Mouse (Mus musculus) bone marrow, adult 2 months (tissue): ENCODE measurements around the gene Fbp2. TPM values are rescaled to one million over a fixed set of nuclear protein-coding genes. Genes with fewer than 3 reads are reported as not detected.

ENCODE experiments used
- H3K27ac ChIP-seq: fragments of 200-500 bp; 2 replicates; pipeline ENCODE4 v1.5.1; 2012; ENCODE audit warnings: low read depth, mild to moderate bottlenecking, control low read depth, inconsistent platforms, low read length; ENCODE audit not compliant: control insufficient read depth, poor library complexity, insufficient read depth
- H3K4me1 ChIP-seq: fragments of 200-500 bp; 2 replicates; pipeline ENCODE4 v1.6.1; 2011; ENCODE audit warnings: low read length; ENCODE audit not compliant: control insufficient read depth, insufficient read depth
- H3K4me3 ChIP-seq: fragments of 200-500 bp; replicated peaks from 2 replicates; pipeline ENCODE3; 2011; ENCODE audit warnings: mild to moderate bottlenecking, low read depth, low read length, control low read depth; ENCODE audit not compliant: control insufficient read depth
- CTCF ChIP-seq: fragments of 200-500 bp; IDR thresholded peaks from 2 replicates; pipeline ENCODE4 v1.5.1; 2011; ENCODE audit warnings: low read length, control low read depth; ENCODE audit not compliant: control insufficient read depth, insufficient read depth
- POLR2A ChIP-seq: fragments of 200-500 bp; IDR thresholded peaks from 2 replicates; pipeline ENCODE4 v1.6.1; 2011; ENCODE audit warnings: low read depth, mild to moderate bottlenecking, control low read depth, low read length, borderline replicate concordance; ENCODE audit not compliant: control insufficient read depth
- WGBS: fragments of 180-500 bp; shearing (Covaris S2); methylation state at CpG from one replicate; pipeline ENCODE4 v1.1.7; 2018; 5-methylcytosine and 5-hydroxymethylcytosine counted together
- polyA plus RNA-seq: library from polyadenylated mRNA; stranded (reverse); fragments of >200 nt; gene quantifications from 2 replicates; pipeline ENCODE4 v1.2.4, GENCODE M21; 2011; ENCODE audit warnings: low replicate concordance; ENCODE audit not compliant: missing spikeins, insufficient read depth, insufficient read length

Gene Fbp2
- polyA plus RNA-seq = not detected in 2 replicates

GRCm38 (mm10) chr13:62857941-62858915 lies at the start of gene Fbp2:
Fbp2 (minus strand) TSS chr13:62858422.
- no peak within 1 kb of the TSS for H3K4me3 ChIP-seq
- H3K4me1 ChIP-seq = no peaks in the 10 kb centered on the region; the same call in none of the 2 replicates
- no peak within 1 kb of the TSS for H3K27ac ChIP-seq
- TF ChIP-seq POLR2A (no peak), CTCF (no peak)
- 74% methylated on average over 21 of the region's 21 CpGs for WGBS

- 88% methylated on average over 14 of the region's 14 CpGs for WGBS
- Histone ChIP-seq H3K4me3 (no peak overlapping the region), H3K27ac (no peak overlapping the region), H3K4me1 (no peaks in the 10 kb centered on the region; the same call in 1 of the 2 replicates)
- TF ChIP-seq POLR2A (no peak), CTCF (no peak)
Observed at GRCm38 (mm10) chr13:62907527-62908162, 49.4 kb upstream of the Fbp2 start.

GRCm38 (mm10) chr13:62901139-62901538 lies 42.9 kb upstream of the Fbp2 start:
- no peak overlapping the region for H3K27ac ChIP-seq

GRCm38 (mm10) chr13:62897927-62898646 lies 39.9 kb upstream of the Fbp2 start:
- WGBS = 79% methylated on average over 4 of the region's 4 CpGs
- Histone ChIP-seq H3K4me1 (no peaks in the 10 kb centered on the region), H3K27ac (no peak overlapping the region), H3K4me3 (no peak overlapping the region)
- no peak for TF ChIP-seq CTCF
- TF ChIP-seq POLR2A = no peak

More at GRCm38 (mm10) chr13:62901139-62901538, 42.9 kb upstream of the Fbp2 start:
- no peak overlapping the region for H3K4me3 ChIP-seq
- H3K4me1 ChIP-seq = no peaks in the 10 kb centered on the region
- TF ChIP-seq CTCF (no peak), POLR2A (no peak)

GRCm38 (mm10) chr13:62893044-62893842 lies 35.0 kb upstream of the Fbp2 start:
- Histone ChIP-seq H3K4me1 (no peaks in the 10 kb centered on the region), H3K27ac (no peak overlapping the region), H3K4me3 (no peak overlapping the region)
- 54% methylated on average over 9 of the region's 9 CpGs for WGBS
- TF ChIP-seq CTCF (no peak), POLR2A (no peak)

- no peak for TF ChIP-seq CTCF
- TF ChIP-seq POLR2A = no peak
- Histone ChIP-seq H3K27ac (no peak overlapping the region), H3K4me1 (no peaks in the 10 kb centered on the region), H3K4me3 (no peak overlapping the region)
- WGBS = 57% methylated on average over 2 of the region's 2 CpGs
Observed at GRCm38 (mm10) chr13:62889311-62889710, 31.1 kb upstream of the Fbp2 start.

- WGBS = 5% methylated on average over 29 of the region's 29 CpGs
- H3K4me3 ChIP-seq = peak within 1 kb of the TSS; percentile 11
Observed at GRCm38 (mm10) chr13:62887712-62888441, 29.7 kb upstream of the Fbp2 start, which contains the start of gene Fbp1. Fbp1 (minus strand) TSS chr13:62888282.

More at GRCm38 (mm10) chr13:62887712-62888441, 29.7 kb upstream of the Fbp2 start, which contains the start of gene Fbp1:
- Histone ChIP-seq H3K4me1 (no peaks in the 10 kb centered on the region; the same call in 1 of the 2 replicates), H3K27ac (no peak within 1 kb of the TSS)
- TF ChIP-seq CTCF (no peak), POLR2A (no peak)
